Mouse (Mus musculus) limb, embryonic 14.5 days (tissue): ENCODE measurements around the gene Kazn. TPM values are rescaled to one million over a fixed set of nuclear protein-coding genes. Genes with fewer than 3 reads are reported as not detected.

Experiments
- ATAC-seq: fragments of 200-750 bp; cut with Nextera tagmentation; 2 replicates; pipeline ENCODE4 v1.8.0; 2017; ENCODE audit warnings: low read depth, moderate number of reproducible peaks, moderate TSS enrichment; ENCODE audit not compliant: low FRiP score
- DNase-seq: peaks from one replicate; pipeline ENCODE4 v3.0.0-alpha.2; 2015; ENCODE audit warnings: low spot score
- H3K27ac ChIP-seq: fragments of 300-500 bp; sonication (generic); replicated peaks from 2 replicates; pipeline ENCODE4 v1.5.1; 2014; ENCODE audit warnings: low read depth, mild to moderate bottlenecking, low read length, moderate library complexity, mixed read lengths
- H3K27me3 ChIP-seq: fragments of 300-500 bp; sonication (generic); 2 replicates; pipeline ENCODE4 v1.6.1; 2014; ENCODE audit warnings: low read length, mixed read lengths; ENCODE audit not compliant: control insufficient read depth, insufficient read depth
- H3K36me3 ChIP-seq: fragments of 300-500 bp; sonication (generic); 2 replicates; pipeline ENCODE4 v1.6.1; 2014; ENCODE audit warnings: mild to moderate bottlenecking, low read length, moderate library complexity, mixed read lengths; ENCODE audit not compliant: control insufficient read depth, insufficient read depth
- H3K4me1 ChIP-seq: fragments of 300-500 bp; sonication (generic); 2 replicates; pipeline ENCODE4 v1.6.1; 2014; ENCODE audit warnings: antibody characterized with exemption, low read length, mixed read lengths; ENCODE audit not compliant: control insufficient read depth, insufficient read depth
- H3K4me2 ChIP-seq: fragments of 300-500 bp; sonication (generic); replicated peaks from 2 replicates; pipeline ENCODE4 v1.6.1; 2014; ENCODE audit warnings: low read depth, mild to moderate bottlenecking, low read length, moderate library complexity; ENCODE audit not compliant: severe bottlenecking
- H3K4me3 ChIP-seq: fragments of 300-500 bp; sonication (generic); replicated peaks from 2 replicates; pipeline ENCODE4 v1.5.1; 2014; ENCODE audit warnings: low read length
- H3K9ac ChIP-seq: fragments of 300-500 bp; sonication (generic); 2 replicates; pipeline ENCODE4 v1.6.1; 2014; ENCODE audit warnings: mild to moderate bottlenecking, low read depth, low read length, moderate library complexity; ENCODE audit not compliant: severe bottlenecking
- H3K9me3 ChIP-seq: fragments of 300-500 bp; sonication (generic); 2 replicates; pipeline ENCODE4 v1.6.1; 2016; ENCODE audit warnings: low read length; ENCODE audit not compliant: control insufficient read depth
- POLR2A ChIP-seq: fragments of 200-500 bp; IDR thresholded peaks from 2 replicates; pipeline ENCODE4 v1.8.0; 2012; ENCODE audit warnings: inconsistent platforms, mild to moderate bottlenecking, moderate library complexity, borderline replicate concordance; ENCODE audit not compliant: insufficient read depth, insufficient read length; ENCODE audit errors: extremely low read depth
- WGBS: fragments of 180-500 bp; shearing (Covaris S2); extraction: QIAGEN DNeasy Blood & Tissue Kit; methylation state at CpG from one replicate; pipeline ENCODE4 v1.1.7; 2014; 5-methylcytosine and 5-hydroxymethylcytosine counted together
- polyA plus RNA-seq, 2 experiments: library from polyadenylated mRNA; depleted of rRNA in 1 of 2; stranded (reverse) in 1 of 2; unstranded in 1 of 2; fragments of >200 nt; fragmentation: Nextera tagmentation in 1 of 2; extraction: Ambion mirVana in 1 of 2; gene quantifications; 2 replicates each; pipeline versions ENCODE4 v1.2.1 to v1.2.3; 2012 to 2014

Gene Kazn
- polyA plus RNA-seq, 2 experiments: 12.7 to 31.3 TPM

GRCm38 (mm10) chr4:142152733-142153422 lies 86.3 kb downstream of the Kazn start:
- no peaks in the 10 kb centered on the region for H3K4me1 ChIP-seq
- WGBS: 65% methylated on average over 8 of the region's 8 CpGs
- ATAC-seq (no peak), DNase-seq (no peak)
- H3K9ac ChIP-seq: no peak overlapping the region
- H3K4me2 ChIP-seq: no peak overlapping the region
- H3K27me3 ChIP-seq: no peaks in the 10 kb centered on the region
- H3K36me3 ChIP-seq: peaks cover 35% of the 10 kb centered on the region
- no peak for TF ChIP-seq POLR2A
- no peak overlapping the region for H3K4me3 ChIP-seq
- H3K9me3 ChIP-seq: no peaks in the 10 kb centered on the region
- H3K27ac ChIP-seq: no peak overlapping the region

- H3K27me3 ChIP-seq: no peaks in the 10 kb centered on the region
- 77% methylated on average over 2 of the region's 2 CpGs for WGBS
- no peak overlapping the region for H3K4me3 ChIP-seq
- TF ChIP-seq POLR2A: no peak
- DNase-seq (no peak), ATAC-seq (no peak)
- H3K9me3 ChIP-seq: no peaks in the 10 kb centered on the region
- H3K4me1 ChIP-seq: no peaks in the 10 kb centered on the region
- no peak overlapping the region for H3K4me2 ChIP-seq
- H3K9ac ChIP-seq: no peak overlapping the region
- peaks cover 56% of the 10 kb centered on the region for H3K36me3 ChIP-seq
- H3K27ac ChIP-seq: no peak overlapping the region
Observed at GRCm38 (mm10) chr4:142150086-142150485, 89.1 kb downstream of the Kazn start.

- H3K9me3 ChIP-seq: no peaks in the 10 kb centered on the region
- H3K36me3 ChIP-seq: peaks cover 63% of the 10 kb centered on the region
- H3K9ac ChIP-seq: no peak overlapping the region
- H3K27ac ChIP-seq: no peak overlapping the region
- no peaks in the 10 kb centered on the region for H3K27me3 ChIP-seq
- no peaks in the 10 kb centered on the region for H3K4me1 ChIP-seq
- TF ChIP-seq POLR2A: no peak
- H3K4me3 ChIP-seq: no peak overlapping the region
- no peak for ATAC-seq
- no peak overlapping the region for H3K4me2 ChIP-seq
- DNase-seq: no peak
- WGBS: 74% methylated on average over 9 of the region's 9 CpGs
Observed at GRCm38 (mm10) chr4:142149202-142149601, 90.0 kb downstream of the Kazn start.

- H3K4me1 ChIP-seq: no peaks in the 10 kb centered on the region
- DNase-seq (no peak), ATAC-seq (no peak)
- H3K9ac ChIP-seq: no peak overlapping the region
- TF ChIP-seq POLR2A: no peak
- WGBS: 85% methylated on average over 10 of the region's 10 CpGs
- H3K4me2 ChIP-seq: no peak overlapping the region
- peaks cover 60% of the 10 kb centered on the region for H3K36me3 ChIP-seq
- H3K27ac ChIP-seq: no peak overlapping the region
- H3K4me3 ChIP-seq: no peak overlapping the region
- H3K27me3 ChIP-seq: no peaks in the 10 kb centered on the region
- no peaks in the 10 kb centered on the region for H3K9me3 ChIP-seq
Observed at GRCm38 (mm10) chr4:142147671-142148070, 91.5 kb downstream of the Kazn start.

GRCm38 (mm10) chr4:142144096-142144495 lies 95.1 kb downstream of the Kazn start:
- Histone ChIP-seq H3K27me3 (no peaks in the 10 kb centered on the region), H3K36me3 (peaks cover 51% of the 10 kb centered on the region), H3K4me2 (no peak overlapping the region), H3K4me1 (no peaks in the 10 kb centered on the region), H3K4me3 (no peak overlapping the region), H3K9me3 (no peaks in the 10 kb centered on the region), H3K9ac (no peak overlapping the region), H3K27ac (no peak overlapping the region)
- ATAC-seq (no peak), DNase-seq (no peak)
- TF ChIP-seq POLR2A: no peak
- WGBS: 44% methylated on average over 5 of the region's 5 CpGs
